Mouse (Mus musculus) kidney, adult 18-20 months (tissue): ENCODE data around the gene Deaf1.
"Not testable (repeated sequence)": the region's sequence is repeated elsewhere in the genome, so short reads cannot be mapped to it uniquely, and the experiment has no call there.

Experiments
- DNase-seq: peaks from one replicate; pipeline ENCODE4 v3.0.0; 2021

The Deaf1 gene

GRCm38 (mm10) chr7:141261480-141261879, 66.0 kb downstream of the Deaf1 start:
- no peak for DNase-seq

- DNase-seq, result no peak
Observed at GRCm38 (mm10) chr7:141256159-141256558, 71.3 kb downstream of the Deaf1 start.

- DNase-seq, result not testable (repeated sequence)
Observed at GRCm38 (mm10) chr7:141250486-141250885, 77.0 kb downstream of the Deaf1 start.
